Comparison of ENCODE assay signal across 8 mouse cellular contexts in the genomic region with DNA sequence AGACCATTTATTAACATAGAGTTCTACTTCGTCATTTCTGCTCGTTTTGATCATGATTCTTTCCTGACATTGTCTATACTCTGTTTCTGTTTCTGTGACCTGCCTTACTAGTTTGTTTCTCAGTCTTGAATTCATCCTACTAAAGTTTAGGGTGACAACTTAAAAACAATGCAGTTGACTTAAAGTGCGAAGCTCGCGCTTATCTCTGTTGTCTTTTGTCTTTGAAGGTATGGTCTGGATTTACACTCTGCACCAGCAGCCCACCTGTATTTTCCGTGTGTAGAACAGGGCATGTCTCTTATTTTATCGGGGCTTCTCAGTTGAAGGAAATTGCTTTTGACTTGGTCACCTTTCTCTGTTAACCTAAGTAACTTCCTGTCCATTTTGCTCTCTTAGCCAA. TPM values are rescaled to one million over a fixed set of nuclear protein-coding genes. Genes with fewer than 3 reads are reported as not detected.
A peak's percentile ranks its signal among the peaks of the same experiment; 100 is the strongest.
DNase-seq lines count a peak whose midpoint lies in the region; ATAC-seq and TF ChIP-seq lines count a peak whose summit lies in the region.

No protein-coding gene starts in this region.

- H3K36me3 ChIP-seq in testis, adult 2 months (ENCODE audit: control insufficient read depth, insufficient read depth, low read length) = peaks cover 2% of the 10 kb centered on the region
- H3K36me3 ChIP-seq in limb, embryonic 14.5 days (ENCODE audit: control insufficient read depth, insufficient read depth, low read length) = peaks cover 10% of the 10 kb centered on the region
- 0 out of 2 replicates have a peak, but pooled peaks cover 4% of the 10 kb centered on the region for H3K36me3 ChIP-seq in stomach, embryonic 16.5 days (ENCODE audit: control insufficient read depth, insufficient read depth, low read length)

- peak overlapping the region; percentile 81 for H3K4me3 ChIP-seq in gastrocnemius, adult 2 months
- H3K4me3 ChIP-seq in testis, adult 2 months (ENCODE audit: control insufficient read depth, low read depth, low read length) = peak overlapping the region; percentile 90; the same call in 1 of the 2 replicates
- H3K4me3 ChIP-seq in limb, embryonic 14.5 days (replicated peaks; ENCODE audit: low read length) = peak overlapping the region; percentile 100
- H3K4me3 ChIP-seq in stomach, embryonic 16.5 days (replicated peaks; ENCODE audit: low read length) = peak overlapping the region; percentile 96

- TF ChIP-seq CTCF in gastrocnemius, adult 2 months (IDR thresholded peaks at IDR 0.05) = no peak
- no peak for TF ChIP-seq CTCF in testis, adult 2 months (IDR thresholded peaks at IDR 0.05; ENCODE audit: control insufficient read depth, insufficient read depth, insufficient replicate concordance, low read depth, low read length)

- H3K27me3 ChIP-seq in testis, adult 2 months (ENCODE audit: control insufficient read depth, insufficient read depth, low read length) = no peaks in the 10 kb centered on the region
- no peaks in the 10 kb centered on the region for H3K27me3 ChIP-seq in limb, embryonic 14.5 days (ENCODE audit: control insufficient read depth, insufficient read depth, low read length)
- H3K27me3 ChIP-seq in stomach, embryonic 16.5 days (ENCODE audit: control insufficient read depth, insufficient read depth, low read length) = no peaks in the 10 kb centered on the region

- no peak for ATAC-seq in limb, embryonic 14.5 days (ENCODE audit: low FRiP score, low read depth)
- no peak for ATAC-seq in stomach, embryonic 16.5 days (ENCODE audit: insufficient read depth, low FRiP score)
- ATAC-seq in CD4-positive, CD25-positive, alpha-beta regulatory T cell, adult 4 months = no peak

- peaks cover 25% of the 10 kb centered on the region for H3K4me1 ChIP-seq in testis, adult 2 months (ENCODE audit: control insufficient read depth, insufficient read depth, low read length)
- H3K4me1 ChIP-seq in limb, embryonic 14.5 days (ENCODE audit: control insufficient read depth, insufficient read depth, low read length) = peaks cover 9% of the 10 kb centered on the region; the same call in 1 of the 2 replicates
- H3K4me1 ChIP-seq in stomach, embryonic 16.5 days (ENCODE audit: control insufficient read depth, insufficient read depth, low read length) = peaks cover 22% of the 10 kb centered on the region

- WGBS in limb, embryonic 14.5 days = 2% methylated on average over 7 of the region's 7 CpGs
- 1% methylated on average over 7 of the region's 7 CpGs for WGBS in stomach, embryonic 16.5 days

- intact Hi-C loops in gastrocnemius, adult 2 months (cut with DNase I) = loop anchor here (5.0 kb wide), 1 partner anchor 91 kb away; a partner anchor contains a TSS
- intact Hi-C loops in gastrocnemius, postnatal 36 days (cut with DNase I) = no loop called here

- no peak for TF ChIP-seq POLR2A in testis, adult 2 months (IDR thresholded peaks at IDR 0.05; ENCODE audit: control insufficient read depth, low read depth, low read length)
- no peak for TF ChIP-seq POLR2A in limb, embryonic 14.5 days (IDR thresholded peaks at IDR 0.05; ENCODE audit: borderline replicate concordance, extremely low read depth, insufficient read depth, insufficient read length)

- DNase-seq in gastrocnemius, adult 2 months = no peak
- no peak for DNase-seq in gastrocnemius, postnatal 36 days
- no peak for DNase-seq in testis, postnatal 10 days (ENCODE audit: low spot score)
- DNase-seq in limb, embryonic 14.5 days (ENCODE audit: low spot score) = no peak
- DNase-seq in adrenal gland, adult 18-20 months (ENCODE audit: low spot score in 2 of 2) = no peak

- peak overlapping the region; percentile 97 for H3K9ac ChIP-seq in limb, embryonic 14.5 days (ENCODE audit: low read depth, low read length, severe bottlenecking)
- H3K9ac ChIP-seq in stomach, embryonic 16.5 days (ENCODE audit: low read length) = peak overlapping the region; percentile 99

- H3K9me3 ChIP-seq in limb, embryonic 14.5 days (ENCODE audit: control insufficient read depth, low read length) = no peaks in the 10 kb centered on the region
- H3K9me3 ChIP-seq in stomach, embryonic 16.5 days (replicated peaks; ENCODE audit: control insufficient read depth, low read length) = no peaks in the 10 kb centered on the region

- peak overlapping the region; percentile 97 for H3K4me2 ChIP-seq in limb, embryonic 14.5 days (replicated peaks; ENCODE audit: low read depth, low read length, severe bottlenecking)
- peak overlapping the region; percentile 83 for H3K4me2 ChIP-seq in stomach, embryonic 16.5 days (ENCODE audit: low read depth, low read length)

- peak overlapping the region; percentile 99 for H3K27ac ChIP-seq in gastrocnemius, adult 2 months
- H3K27ac ChIP-seq in testis, adult 2 months (ENCODE audit: control insufficient read depth, insufficient read depth, low read depth, low read length) = peak overlapping the region; percentile 80
- H3K27ac ChIP-seq in limb, embryonic 14.5 days (replicated peaks; ENCODE audit: low read depth, low read length) = peak overlapping the region; percentile 100
- H3K27ac ChIP-seq in stomach, embryonic 16.5 days (ENCODE audit: low read length) = peak overlapping the region; percentile 100

RNA-seq across cellular contexts. Expression of a gene that starts 0.7 kb away (rescaled TPM):
- total RNA-seq in gastrocnemius, adult 2 months (2021) = 10 to 100 TPM; 70.3 to 88.9 TPM
- total RNA-seq in gastrocnemius, postnatal 36 days (2021) = 10 to 100 TPM; 63.2 to 74.1 TPM
- 164 and 178 TPM in 2 replicates for polyA plus RNA-seq in testis, adult 2 months (2012; rRNA removed)
- polyA plus RNA-seq in limb, embryonic 14.5 days (2012; rRNA removed) = 197 and 217 TPM in 2 replicates
- polyA plus RNA-seq in limb, embryonic 14.5 days (2014; fragmentation: Nextera tagmentation; extraction: Ambion mirVana) = 121 and 141 TPM in 2 replicates
- 71.9 and 74.7 TPM in 2 replicates for polyA plus RNA-seq in stomach, embryonic 16.5 days (2015; fragmentation: Nextera tagmentation; extraction: Ambion mirVana)
- total RNA-seq in adrenal gland, adult 18-20 months (2021) = 100 to 1,000 TPM; 199 to 244 TPM
- 100 to 1,000 TPM; 108 to 154 TPM for polyA plus RNA-seq in CD4-positive, CD25-positive, alpha-beta regulatory T cell, adult 4 months (2017; shearing (Covaris generic))

RNA-seq across cellular contexts. Expression of a gene that starts 3.8 kb away (rescaled TPM):
- 1 to 10 TPM; 3.0 to 3.1 TPM for total RNA-seq in gastrocnemius, adult 2 months (2021)
- total RNA-seq in gastrocnemius, postnatal 36 days (2021) = 1 to 10 TPM; 3.6 to 4.9 TPM
- 33.8 and 40.7 TPM in 2 replicates for polyA plus RNA-seq in testis, adult 2 months (2012; rRNA removed)
- polyA plus RNA-seq in limb, embryonic 14.5 days (2012; rRNA removed) = 13.1 and 20.2 TPM in 2 replicates
- 16.8 and 19.0 TPM in 2 replicates for polyA plus RNA-seq in limb, embryonic 14.5 days (2014; fragmentation: Nextera tagmentation; extraction: Ambion mirVana)
- 10.8 and 11.6 TPM in 2 replicates for polyA plus RNA-seq in stomach, embryonic 16.5 days (2015; fragmentation: Nextera tagmentation; extraction: Ambion mirVana)
- total RNA-seq in adrenal gland, adult 18-20 months (2021) = 10 to 100 TPM; 14.7 to 21.0 TPM
- polyA plus RNA-seq in CD4-positive, CD25-positive, alpha-beta regulatory T cell, adult 4 months (2017; shearing (Covaris generic)) = 100 to 1,000 TPM; 144 to 205 TPM

RNA-seq across cellular contexts. Expression of a gene that starts 20.0 kb away (rescaled TPM):
- total RNA-seq in gastrocnemius, adult 2 months (2021) = under 1 TPM; 0.46 to 0.47 TPM
- total RNA-seq in gastrocnemius, postnatal 36 days (2021) = under 1 TPM; 0.35 to 0.48 TPM
- polyA plus RNA-seq in testis, adult 2 months (2012; rRNA removed) = 0.27 and 0.41 TPM in 2 replicates
- 0.31 and 0.54 TPM in 2 replicates for polyA plus RNA-seq in limb, embryonic 14.5 days (2012; rRNA removed)
- 0.23 and 0.36 TPM in 2 replicates for polyA plus RNA-seq in limb, embryonic 14.5 days (2014; fragmentation: Nextera tagmentation; extraction: Ambion mirVana)
- 0.70 and 0.82 TPM in 2 replicates for polyA plus RNA-seq in stomach, embryonic 16.5 days (2015; fragmentation: Nextera tagmentation; extraction: Ambion mirVana)
- 1 to 10 TPM; 2.0 to 3.8 TPM for total RNA-seq in adrenal gland, adult 18-20 months (2021)
- polyA plus RNA-seq in CD4-positive, CD25-positive, alpha-beta regulatory T cell, adult 4 months (2017; shearing (Covaris generic)) = 10 to 100 TPM in 1 of 2 experiments, 1 to 10 TPM in 1; 3.7 to 27.1 TPM

RNA-seq across cellular contexts. Expression of a gene that starts 29.8 kb away (rescaled TPM):
- total RNA-seq in gastrocnemius, adult 2 months (2021) = under 1 TPM; 0.38 to 0.61 TPM
- total RNA-seq in gastrocnemius, postnatal 36 days (2021) = 1 to 10 TPM in 1 of 2 experiments, under 1 TPM in 1; 0.71 to 1.2 TPM
- 8.0 and 9.5 TPM in 2 replicates for polyA plus RNA-seq in testis, adult 2 months (2012; rRNA removed)
- 4.2 and 6.9 TPM in 2 replicates for polyA plus RNA-seq in limb, embryonic 14.5 days (2012; rRNA removed)
- polyA plus RNA-seq in limb, embryonic 14.5 days (2014; fragmentation: Nextera tagmentation; extraction: Ambion mirVana) = 2.4 and 2.7 TPM in 2 replicates
- polyA plus RNA-seq in stomach, embryonic 16.5 days (2015; fragmentation: Nextera tagmentation; extraction: Ambion mirVana) = 2.0 and 2.9 TPM in 2 replicates
- 10 to 100 TPM in 1 of 2 experiments, 1 to 10 TPM in 1; 8.5 to 13.3 TPM for total RNA-seq in adrenal gland, adult 18-20 months (2021)
- polyA plus RNA-seq in CD4-positive, CD25-positive, alpha-beta regulatory T cell, adult 4 months (2017; shearing (Covaris generic)) = 1 to 10 TPM; 3.4 to 6.2 TPM

RNA-seq across cellular contexts. Expression of a gene that starts 31.0 kb away (rescaled TPM):
- total RNA-seq in gastrocnemius, adult 2 months (2021) = not detected
- total RNA-seq in gastrocnemius, postnatal 36 days (2021) = not detected
- 0.10 and 0.22 TPM in 2 replicates for polyA plus RNA-seq in testis, adult 2 months (2012; rRNA removed)
- 1.0 and 1.7 TPM in 2 replicates for polyA plus RNA-seq in limb, embryonic 14.5 days (2012; rRNA removed)
- 0.70 and 0.85 TPM in 2 replicates for polyA plus RNA-seq in limb, embryonic 14.5 days (2014; fragmentation: Nextera tagmentation; extraction: Ambion mirVana)
- 0.61 and 0.64 TPM in 2 replicates for polyA plus RNA-seq in stomach, embryonic 16.5 days (2015; fragmentation: Nextera tagmentation; extraction: Ambion mirVana)
- under 1 TPM; 0.36 to 0.54 TPM for total RNA-seq in adrenal gland, adult 18-20 months (2021)
- polyA plus RNA-seq in CD4-positive, CD25-positive, alpha-beta regulatory T cell, adult 4 months (2017; shearing (Covaris generic)) = 10 to 100 TPM; 56.0 to 68.2 TPM
